Mouse (Mus musculus): ENCODE measurements around the gene 1700010B08Rik. TPM values are rescaled to one million over a fixed set of nuclear protein-coding genes. Genes with fewer than 3 reads are reported as not detected.
"Not testable (repeated sequence)": the region's sequence is repeated elsewhere in the genome, so short reads cannot be mapped to it uniquely, and the experiment has no call there.

1700010B08Rik gene
- total RNA-seq (2017): not detected in 2 replicates

GRCm38 (mm10) chr2:173719115-173719514, at the start of gene 1700010B08Rik:
Gene 1700010B08Rik, plus strand, starts transcription at chr2:173719415.
- ATAC-seq (replicated peaks; ENCODE audit: low read depth, poor library complexity, severe bottlenecking): not testable (repeated sequence)

GRCm38 (mm10) chr2:173672328-173672896, 46.8 kb upstream of the 1700010B08Rik start:
- ATAC-seq (replicated peaks; ENCODE audit: low read depth, poor library complexity, severe bottlenecking): peak; percentile 28; the same call in 1 of the 2 replicates

- peak; percentile 57 for ATAC-seq (replicated peaks; ENCODE audit: low read depth, poor library complexity, severe bottlenecking)
Measured at GRCm38 (mm10) chr2:173673469-173673868, 45.7 kb upstream of the 1700010B08Rik start.

GRCm38 (mm10) chr2:173678593-173678992, 40.6 kb upstream of the 1700010B08Rik start:
- ATAC-seq (replicated peaks; ENCODE audit: low read depth, poor library complexity, severe bottlenecking): no peak

GRCm38 (mm10) chr2:173679217-173679616, 40.0 kb upstream of the 1700010B08Rik start:
- no peak for ATAC-seq (replicated peaks; ENCODE audit: low read depth, poor library complexity, severe bottlenecking)

GRCm38 (mm10) chr2:173680153-173680552, 39.1 kb upstream of the 1700010B08Rik start:
- no peak for ATAC-seq (replicated peaks; ENCODE audit: low read depth, poor library complexity, severe bottlenecking)

GRCm38 (mm10) chr2:173682773-173683172, 36.4 kb upstream of the 1700010B08Rik start:
- ATAC-seq (replicated peaks; ENCODE audit: low read depth, poor library complexity, severe bottlenecking): no peak

- peak; percentile 91 for ATAC-seq (replicated peaks; ENCODE audit: low read depth, poor library complexity, severe bottlenecking)
Measured at GRCm38 (mm10) chr2:173685781-173686361, 33.3 kb upstream of the 1700010B08Rik start.

- ATAC-seq (replicated peaks; ENCODE audit: low read depth, poor library complexity, severe bottlenecking): no peak
Measured at GRCm38 (mm10) chr2:173687363-173687762, 31.9 kb upstream of the 1700010B08Rik start.

GRCm38 (mm10) chr2:173689835-173690234, 29.4 kb upstream of the 1700010B08Rik start:
- ATAC-seq (replicated peaks; ENCODE audit: low read depth, poor library complexity, severe bottlenecking): no peak

- ATAC-seq (replicated peaks; ENCODE audit: low read depth, poor library complexity, severe bottlenecking): no peak
Measured at GRCm38 (mm10) chr2:173691748-173692147, 27.5 kb upstream of the 1700010B08Rik start.

GRCm38 (mm10) chr2:173692693-173693092, 26.5 kb upstream of the 1700010B08Rik start:
- ATAC-seq (replicated peaks; ENCODE audit: low read depth, poor library complexity, severe bottlenecking): no peak

GRCm38 (mm10) chr2:173698850-173699249, 20.4 kb upstream of the 1700010B08Rik start:
- ATAC-seq (replicated peaks; ENCODE audit: low read depth, poor library complexity, severe bottlenecking): no peak

- ATAC-seq (replicated peaks; ENCODE audit: low read depth, poor library complexity, severe bottlenecking): 0 out of 2 replicates have a peak, but pooled peaks have one; percentile 9
Measured at GRCm38 (mm10) chr2:173702096-173702866, 16.9 kb upstream of the 1700010B08Rik start.

- ATAC-seq (replicated peaks; ENCODE audit: low read depth, poor library complexity, severe bottlenecking): no peak
Measured at GRCm38 (mm10) chr2:173702867-173703237, 16.4 kb upstream of the 1700010B08Rik start.

GRCm38 (mm10) chr2:173705827-173706551, 13.2 kb upstream of the 1700010B08Rik start:
- ATAC-seq (replicated peaks; ENCODE audit: low read depth, poor library complexity, severe bottlenecking): no peak

GRCm38 (mm10) chr2:173707626-173708025, 11.6 kb upstream of the 1700010B08Rik start:
- peak; percentile 65 for ATAC-seq (replicated peaks; ENCODE audit: low read depth, poor library complexity, severe bottlenecking)

GRCm38 (mm10) chr2:173710193-173710592, 9.0 kb upstream of the 1700010B08Rik start:
- ATAC-seq (replicated peaks; ENCODE audit: low read depth, poor library complexity, severe bottlenecking): no peak

GRCm38 (mm10) chr2:173712656-173713055, 6.6 kb upstream of the 1700010B08Rik start:
- no peak for ATAC-seq (replicated peaks; ENCODE audit: low read depth, poor library complexity, severe bottlenecking)

GRCm38 (mm10) chr2:173713241-173713640, 6.0 kb upstream of the 1700010B08Rik start:
- ATAC-seq (replicated peaks; ENCODE audit: low read depth, poor library complexity, severe bottlenecking): no peak

Measured in common myeloid progenitor, adult 5-6 weeks (primary cell).